In the genomic region with DNA sequence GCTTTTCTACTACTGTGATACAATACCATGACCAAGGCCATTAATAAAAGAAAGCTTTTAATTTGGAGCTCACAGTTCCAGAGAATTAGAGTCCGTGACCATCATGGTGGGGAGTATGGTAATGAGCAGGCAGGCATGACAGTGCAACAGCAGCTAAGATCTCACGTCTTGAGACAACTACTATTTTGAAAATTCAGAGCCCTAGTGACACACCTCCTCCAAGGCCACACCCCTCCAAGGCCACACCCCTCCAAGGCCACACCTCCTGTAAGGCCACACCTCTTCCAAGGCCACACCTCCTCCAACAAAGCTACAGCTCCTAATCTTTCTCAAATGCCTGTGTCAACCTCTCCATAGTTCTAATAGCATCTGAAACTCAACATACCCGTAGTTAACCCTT, we compare ENCODE assay signal across 7 mouse cellular contexts. TPM values are rescaled to one million over a fixed set of nuclear protein-coding genes. Genes with fewer than 3 reads are reported as not detected.
DNase-seq lines count a peak whose midpoint lies in the region; ATAC-seq and TF ChIP-seq lines count a peak whose summit lies in the region.

No protein-coding gene starts in this region.

- peak; percentile 88 for DNase-seq in A20 (ENCODE audit: low read depth, low spot score)
- DNase-seq in c-Kit-positive CD71-negative TER-119-negative erythroid progenitor cells, embryonic 14.5 days (ENCODE audit: low read depth) = peak; percentile 48
- peak; percentile 59 for DNase-seq in kidney, adult 18-20 months
- peak; percentile 24 for DNase-seq in lung, postnatal 14 days
- peak; percentile 19 for DNase-seq in thymus, postnatal 36 days

- H3K4me3 ChIP-seq in E14TG2a.4 (replicated peaks; ENCODE audit: low read length) = peak overlapping the region; percentile 59

- H3K27me3 ChIP-seq in E14TG2a.4 (ENCODE audit: insufficient read depth, low read length) = no peaks in the 10 kb centered on the region

- H3K36me3 ChIP-seq in E14TG2a.4 (ENCODE audit: insufficient read depth, low read length) = peaks cover 19% of the 10 kb centered on the region

- H3K9me3 ChIP-seq in E14TG2a.4 (ENCODE audit: low read length) = no peaks in the 10 kb centered on the region

- no peak for TF ChIP-seq CTCF in E14TG2a.4 (conservative IDR thresholded peaks at IDR 0.05; ENCODE audit: low read length)

- ATAC-seq in activated CD4-positive, CD25-positive, alpha-beta regulatory T cell, adult 4 months = no peak

- peaks cover 52% of the 10 kb centered on the region for H3K4me1 ChIP-seq in E14TG2a.4 (replicated peaks; ENCODE audit: low read depth, low read length)

RNA-seq across cellular contexts. Expression of gene Pdcd5, which starts 1.8 kb away (rescaled TPM):
- polyA plus RNA-seq in activated CD4-positive, CD25-positive, alpha-beta regulatory T cell, adult 4 months (2017; shearing (Covaris generic)) = 10 to 100 TPM; 56.8 to 86.6 TPM

Comparison
In these comparisons a context has a peak if more than half of its experiments do, and no peak if none do; other contexts are left out.
1. DNase-seq: peak in every context shown above with its lines; median percentile 88 in A20; 59 in kidney, adult 18-20 months; 48 in c-Kit-positive CD71-negative TER-119-negative erythroid progenitor cells, embryonic 14.5 days; 24 in lung, postnatal 14 days; 19 in thymus, postnatal 36 days.